Mouse (Mus musculus) heart, embryonic 15.5 days (tissue): ENCODE measurements around the gene Usp6nl. TPM values are rescaled to one million over a fixed set of nuclear protein-coding genes. Genes with fewer than 3 reads are reported as not detected.

Experiments
- ATAC-seq: fragments of 200-750 bp; cut with Nextera tagmentation; replicated peaks from 2 replicates; pipeline ENCODE4 v1.8.0; 2017; ENCODE audit warnings: low read depth, moderate TSS enrichment; ENCODE audit not compliant: insufficient number of reproducible peaks, insufficient read depth, low FRiP score
- H3K27ac ChIP-seq: fragments of 300-500 bp; sonication (generic); 2 replicates; pipeline ENCODE4 v1.5.1; 2015; ENCODE audit warnings: mild to moderate bottlenecking, inconsistent platforms
- H3K27me3 ChIP-seq: fragments of 300-500 bp; sonication (generic); 2 replicates; pipeline ENCODE4 v1.6.1; 2015; ENCODE audit warnings: inconsistent platforms
- H3K36me3 ChIP-seq: fragments of 300-500 bp; sonication (generic); 2 replicates; pipeline ENCODE4 v1.6.1; 2015; ENCODE audit warnings: mild to moderate bottlenecking, inconsistent platforms
- H3K4me1 ChIP-seq: fragments of 300-500 bp; sonication (generic); replicated peaks from 2 replicates; pipeline ENCODE4 v1.6.1; 2015; ENCODE audit warnings: inconsistent platforms
- H3K4me2 ChIP-seq: fragments of 300-500 bp; sonication (generic); 2 replicates; pipeline ENCODE4 v1.6.1; 2015; ENCODE audit warnings: inconsistent platforms, mild to moderate bottlenecking, moderate library complexity
- H3K4me3 ChIP-seq: fragments of 300-500 bp; sonication (generic); 2 replicates; pipeline ENCODE4 v1.5.1; 2015; ENCODE audit warnings: mild to moderate bottlenecking, inconsistent platforms
- H3K9ac ChIP-seq: fragments of 300-500 bp; sonication (generic); 2 replicates; pipeline ENCODE4 v1.6.1; 2015; ENCODE audit warnings: mild to moderate bottlenecking, inconsistent platforms
- H3K9me3 ChIP-seq: fragments of 300-500 bp; sonication (generic); replicated peaks from 2 replicates; pipeline ENCODE4 v1.6.1; 2016; ENCODE audit warnings: inconsistent platforms
- WGBS: fragments of 180-500 bp; shearing (Covaris S2); methylation state at CpG from one replicate; pipeline ENCODE4 v1.1.7; 2015; ENCODE audit warnings: mixed read lengths; 5-methylcytosine and 5-hydroxymethylcytosine counted together
- polyA plus RNA-seq: library from polyadenylated mRNA; unstranded; fragments of >200 nt; fragmentation: Nextera tagmentation; extraction: Ambion mirVana; gene quantifications from 2 replicates; pipeline ENCODE4 v1.2.1, GENCODE M21; 2015

Gene Usp6nl
- polyA plus RNA-seq, 1 experiment from 2014 or later: 6.6 TPM

GRCm38 (mm10) chr2:6401039-6401438 is 78.6 kb downstream of the Usp6nl start:
- Histone ChIP-seq H3K9me3 (no peaks in the 10 kb centered on the region), H3K4me3 (no peak overlapping the region), H3K4me2 (no peak overlapping the region), H3K27me3 (no peaks in the 10 kb centered on the region), H3K27ac (no peak overlapping the region), H3K9ac (no peak overlapping the region), H3K36me3 (no peaks in the 10 kb centered on the region), H3K4me1 (peaks cover 21% of the 10 kb centered on the region)
- ATAC-seq: no peak
- 77% methylated on average over 10 of the region's 10 CpGs for WGBS

DNA sequence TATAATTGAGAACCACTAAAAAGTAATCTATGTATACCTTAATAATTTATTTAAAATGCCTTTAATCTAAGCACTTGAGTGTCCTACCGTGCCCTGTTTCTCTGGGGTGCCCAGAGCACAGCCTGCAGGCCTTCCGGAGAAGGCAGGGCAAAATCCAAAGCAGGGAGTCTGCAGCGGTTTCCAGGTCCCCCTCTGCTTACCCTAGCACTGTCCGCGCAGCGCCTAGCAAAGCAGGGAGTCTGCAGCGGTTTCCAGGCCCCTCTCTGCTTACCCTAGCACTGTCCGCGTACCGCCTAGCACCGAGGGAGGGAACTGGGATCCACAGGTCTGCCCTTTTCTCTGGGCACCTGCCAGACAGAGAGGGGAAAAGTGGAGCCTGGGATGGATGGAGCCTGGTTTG is 80.9 kb downstream of the Usp6nl start:
- no peaks in the 10 kb centered on the region for H3K36me3 ChIP-seq
- no peak overlapping the region for H3K4me3 ChIP-seq
- ATAC-seq: peak; percentile 56
- H3K27ac ChIP-seq: no peak overlapping the region
- 26% methylated on average over 11 of the region's 11 CpGs for WGBS
- H3K4me2 ChIP-seq: no peak overlapping the region
- H3K4me1 ChIP-seq: peaks cover 18% of the 10 kb centered on the region
- no peaks in the 10 kb centered on the region for H3K27me3 ChIP-seq
- no peaks in the 10 kb centered on the region for H3K9me3 ChIP-seq
- no peak overlapping the region for H3K9ac ChIP-seq

GRCm38 (mm10) chr2:6403991-6404390 is 81.5 kb downstream of the Usp6nl start:
- Histone ChIP-seq H3K4me2 (no peak overlapping the region), H3K4me1 (peaks cover 18% of the 10 kb centered on the region), H3K27ac (no peak overlapping the region), H3K4me3 (no peak overlapping the region), H3K36me3 (no peaks in the 10 kb centered on the region), H3K9me3 (no peaks in the 10 kb centered on the region), H3K9ac (no peak overlapping the region), H3K27me3 (no peaks in the 10 kb centered on the region)
- no peak for ATAC-seq
- WGBS: 65% methylated on average over 3 of the region's 3 CpGs

- Histone ChIP-seq H3K4me3 (no peak overlapping the region), H3K9me3 (no peaks in the 10 kb centered on the region), H3K27ac (no peak overlapping the region), H3K36me3 (no peaks in the 10 kb centered on the region), H3K4me2 (no peak overlapping the region), H3K4me1 (peaks cover 18% of the 10 kb centered on the region), H3K27me3 (no peaks in the 10 kb centered on the region), H3K9ac (no peak overlapping the region)
- ATAC-seq: no peak
- WGBS: 53% methylated on average over 7 of the region's 7 CpGs
Measured at GRCm38 (mm10) chr2:6404627-6405026, 82.2 kb downstream of the Usp6nl start.

DNA sequence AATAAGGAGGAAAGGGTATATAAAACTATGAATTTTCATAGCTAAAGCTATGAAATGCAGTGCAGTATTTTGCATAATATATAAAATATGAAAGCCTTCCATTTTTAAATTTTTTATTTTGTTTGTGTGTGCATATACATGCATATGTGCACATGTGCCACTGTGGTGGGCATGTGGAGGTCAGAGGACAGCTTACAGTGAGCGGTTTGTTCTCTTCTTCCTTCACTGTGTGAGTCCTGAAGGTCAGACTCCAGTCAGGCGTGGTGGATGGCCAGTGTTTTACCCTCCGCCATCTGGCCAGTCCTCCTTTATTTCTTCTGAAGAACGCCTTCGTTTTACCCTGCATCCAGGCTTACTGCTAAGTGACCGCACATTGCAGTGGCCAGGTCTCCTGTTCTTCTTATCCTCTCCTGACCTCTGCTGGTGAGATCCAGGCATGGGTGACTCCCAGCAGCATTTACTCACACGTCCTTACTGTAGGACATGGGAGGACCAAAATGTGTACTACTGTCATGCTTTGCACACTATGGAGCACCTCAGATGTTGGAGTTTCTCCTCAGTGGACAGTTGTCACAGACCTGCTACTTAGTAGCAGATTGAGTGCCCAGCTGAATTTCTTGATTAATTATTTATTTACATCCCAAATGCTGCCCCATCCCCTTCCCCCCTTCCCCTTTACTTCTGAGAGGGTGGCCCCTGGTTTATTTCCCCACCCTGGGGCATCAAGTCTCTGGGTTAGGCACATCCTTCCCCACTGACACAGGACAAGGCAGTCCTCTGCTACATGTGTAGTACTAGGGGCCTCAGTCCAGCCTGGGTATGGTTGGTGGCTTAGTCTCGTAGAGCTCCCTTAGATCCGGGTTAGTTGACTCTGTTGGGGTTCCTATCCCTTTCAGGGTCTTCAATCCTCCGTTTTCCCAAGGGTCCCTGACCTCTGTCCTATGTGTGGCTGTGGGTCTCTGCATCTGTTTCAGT is 82.9 kb downstream of the Usp6nl start:
- Histone ChIP-seq H3K4me1 (peaks cover 18% of the 10 kb centered on the region), H3K4me2 (no peak overlapping the region), H3K27ac (no peak overlapping the region), H3K27me3 (no peaks in the 10 kb centered on the region), H3K9ac (no peak overlapping the region), H3K9me3 (no peaks in the 10 kb centered on the region), H3K4me3 (no peak overlapping the region), H3K36me3 (no peaks in the 10 kb centered on the region)
- whole genome bisulfite sequencing: 33% methylated on average over 10 of the region's 10 CpGs
- ATAC-seq: peak; percentile 68

GRCm38 (mm10) chr2:6407711-6408110 is 85.2 kb downstream of the Usp6nl start:
- no peaks in the 10 kb centered on the region for H3K9me3 ChIP-seq
- ATAC-seq: no peak
- H3K36me3 ChIP-seq: no peaks in the 10 kb centered on the region; the same call in 1 of the 2 replicates
- H3K27me3 ChIP-seq: no peaks in the 10 kb centered on the region
- H3K4me2 ChIP-seq: no peak overlapping the region
- WGBS: 48% methylated on average over 1 of the region's 1 CpGs
- H3K27ac ChIP-seq: peak overlapping the region; percentile 36; the same call in 1 of the 2 replicates
- H3K9ac ChIP-seq: no peak overlapping the region
- no peak overlapping the region for H3K4me3 ChIP-seq
- H3K4me1 ChIP-seq: peaks cover 18% of the 10 kb centered on the region

GRCm38 (mm10) chr2:6412645-6413044 is 90.2 kb downstream of the Usp6nl start:
- Histone ChIP-seq H3K9me3 (no peaks in the 10 kb centered on the region), H3K27me3 (no peaks in the 10 kb centered on the region), H3K9ac (no peak overlapping the region), H3K27ac (no peak overlapping the region), H3K4me3 (no peak overlapping the region), H3K4me2 (no peak overlapping the region), H3K4me1 (peaks cover 5% of the 10 kb centered on the region; the same call in 1 of the 2 replicates), H3K36me3 (peaks cover 13% of the 10 kb centered on the region)
- 83% methylated on average over 1 of the region's 1 CpGs for WGBS
- ATAC-seq: no peak

DNA sequence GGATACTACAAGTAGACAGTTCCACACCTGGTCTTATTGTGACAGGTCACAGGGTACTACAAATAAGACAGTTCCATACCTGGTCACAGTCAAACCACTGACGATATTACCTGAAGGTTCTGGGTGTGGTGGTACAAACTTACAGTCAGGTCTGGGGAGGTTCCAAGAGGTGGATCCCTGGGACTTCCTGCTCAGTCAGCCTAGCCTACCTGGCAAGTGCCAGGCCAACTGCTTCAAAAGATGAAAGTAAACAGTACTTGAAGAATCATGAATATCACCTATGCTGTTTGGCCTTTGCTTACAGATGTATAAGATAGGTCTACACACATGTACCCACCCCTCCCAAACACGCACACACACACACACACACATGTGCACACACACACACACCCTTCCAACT is 91.3 kb downstream of the Usp6nl start:
- Histone ChIP-seq H3K4me3 (no peak overlapping the region), H3K4me2 (no peak overlapping the region), H3K27ac (no peak overlapping the region), H3K9ac (no peak overlapping the region), H3K4me1 (no peaks in the 10 kb centered on the region), H3K36me3 (peaks cover 13% of the 10 kb centered on the region), H3K9me3 (no peaks in the 10 kb centered on the region), H3K27me3 (no peaks in the 10 kb centered on the region)
- 90% methylated on average over 2 of the region's 2 CpGs for whole genome bisulfite sequencing
- no peak for ATAC-seq

DNA sequence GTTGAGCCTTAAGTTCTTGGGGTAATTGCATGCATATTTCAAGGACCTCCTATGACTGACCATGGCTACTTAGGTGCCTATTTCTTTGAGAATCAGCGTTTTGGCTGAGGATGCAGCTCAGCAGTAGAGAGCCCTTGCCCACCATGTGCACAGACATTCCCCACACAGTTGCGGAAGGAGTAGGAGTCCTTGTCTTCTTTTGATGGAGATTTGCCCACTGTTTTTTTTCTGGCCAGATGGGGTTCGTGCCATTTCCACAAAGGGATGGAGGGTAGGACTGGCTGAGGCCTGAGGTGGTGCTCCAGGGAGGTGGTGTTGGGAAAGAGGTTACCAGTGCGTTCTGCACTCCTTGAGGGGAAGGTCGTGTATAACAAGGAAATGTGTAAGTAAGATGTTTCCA is 91.9 kb downstream of the Usp6nl start:
- no peak overlapping the region for H3K9ac ChIP-seq
- H3K27me3 ChIP-seq: no peaks in the 10 kb centered on the region
- H3K4me2 ChIP-seq: no peak overlapping the region
- no peaks in the 10 kb centered on the region for H3K4me1 ChIP-seq
- H3K4me3 ChIP-seq: no peak overlapping the region
- no peak overlapping the region for H3K27ac ChIP-seq
- H3K36me3 ChIP-seq: peaks cover 13% of the 10 kb centered on the region
- 90% methylated on average over 5 of the region's 5 CpGs for WGBS
- H3K9me3 ChIP-seq: no peaks in the 10 kb centered on the region
- ATAC-seq: no peak

- H3K4me3 ChIP-seq: no peak overlapping the region
- no peak overlapping the region for H3K9ac ChIP-seq
- no peaks in the 10 kb centered on the region for H3K4me1 ChIP-seq
- H3K9me3 ChIP-seq: no peaks in the 10 kb centered on the region
- no peaks in the 10 kb centered on the region for H3K27me3 ChIP-seq
- H3K27ac ChIP-seq: no peak overlapping the region
- no peak overlapping the region for H3K4me2 ChIP-seq
- 84% methylated on average over 11 of the region's 11 CpGs for WGBS
- ATAC-seq: no peak
- peaks cover 13% of the 10 kb centered on the region; the same call in 1 of the 2 replicates for H3K36me3 ChIP-seq
Measured at GRCm38 (mm10) chr2:6417158-6417557, 94.7 kb downstream of the Usp6nl start.

DNA sequence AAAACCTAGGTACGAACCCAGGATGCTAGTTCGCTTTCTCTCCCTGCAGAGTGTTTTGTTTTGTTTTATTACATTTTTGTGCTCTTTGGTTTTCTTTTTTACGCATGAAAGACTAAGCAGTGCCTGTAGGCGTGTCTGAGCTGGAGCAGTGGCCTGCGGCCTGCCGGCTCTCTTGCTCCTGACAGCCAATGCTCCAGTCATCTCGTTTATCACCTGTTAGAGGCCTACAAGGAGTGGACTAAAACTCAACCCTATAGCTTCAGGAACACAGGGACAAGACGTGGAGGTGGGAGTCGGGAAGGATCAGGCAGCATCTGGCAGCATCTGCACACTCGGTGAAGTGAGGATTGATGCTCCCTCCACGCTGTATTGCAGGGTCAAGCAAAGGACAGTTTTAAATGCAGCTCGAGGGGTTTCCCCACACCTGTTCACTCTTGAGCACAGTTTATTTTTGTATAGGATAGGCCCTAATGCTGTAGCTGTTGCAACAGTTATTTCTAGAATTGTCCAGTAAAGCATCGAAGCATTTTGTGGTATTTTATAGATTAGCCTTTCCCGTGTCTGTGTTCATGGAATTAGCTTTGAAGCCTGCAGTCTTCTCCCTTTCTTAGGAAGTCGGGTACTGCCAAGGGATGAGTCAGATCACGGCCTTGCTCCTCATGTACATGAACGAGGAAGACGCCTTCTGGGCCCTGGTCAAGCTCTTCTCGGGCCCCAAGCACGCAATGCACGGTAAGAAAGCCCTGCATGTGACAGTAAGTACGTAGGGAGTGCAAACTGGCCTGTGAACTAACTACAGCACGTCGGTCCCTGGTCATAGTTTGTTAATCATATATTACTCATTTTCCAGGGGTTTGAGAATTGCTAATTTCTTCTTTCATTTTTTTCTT is 101.4 kb downstream of the Usp6nl start:
- H3K27me3 ChIP-seq: no peaks in the 10 kb centered on the region
- no peaks in the 10 kb centered on the region for H3K9me3 ChIP-seq
- no peak for ATAC-seq
- H3K4me1 ChIP-seq: no peaks in the 10 kb centered on the region; the same call in 1 of the 2 replicates
- H3K36me3 ChIP-seq: peaks cover 10% of the 10 kb centered on the region; the same call in 1 of the 2 replicates
- no peak overlapping the region for H3K27ac ChIP-seq
- H3K4me3 ChIP-seq: no peak overlapping the region
- no peak overlapping the region for H3K9ac ChIP-seq
- 79% methylated on average over 24 of the region's 24 CpGs for WGBS
- no peak overlapping the region for H3K4me2 ChIP-seq
